28 mouse cellular contexts compared by ENCODE assay signal in the genomic region with DNA sequence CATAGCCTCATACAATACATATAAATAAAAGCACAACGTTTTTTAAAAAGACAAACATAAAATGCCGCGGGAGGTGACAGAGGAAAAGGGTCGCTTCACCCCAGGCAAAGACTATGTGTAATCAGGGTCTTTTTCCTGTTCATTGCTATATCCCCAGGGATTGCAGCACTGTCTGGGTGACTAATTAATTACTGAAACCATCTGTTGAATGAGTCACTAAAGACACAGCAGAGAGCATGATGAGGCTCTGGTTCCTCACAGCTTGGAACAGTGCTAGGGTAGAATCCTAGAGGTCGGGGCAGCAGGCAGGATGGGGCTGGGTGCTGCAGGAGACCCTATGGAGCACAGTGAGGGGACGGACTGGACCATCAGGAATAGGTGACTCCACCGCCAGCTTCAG. TPM values are rescaled to one million over a fixed set of nuclear protein-coding genes. Genes with fewer than 3 reads are reported as not detected.
DNase-seq lines count a peak whose midpoint lies in the region; ATAC-seq and TF ChIP-seq lines count a peak whose summit lies in the region.
"Had no signal": no experiment of that assay in that cellular context is flagged by ENCODE, and none has a peak within 500 bp of the region (broad histone marks: within the 10 kb centered on the region; RNA-seq: fewer than 3 reads in every experiment).

No protein-coding gene starts in this region.

- no peak for DNase-seq in kidney, postnatal 36 days
- DNase-seq in 3T3-L1 (ENCODE audit: low read depth, low spot score), result peak; percentile 20
- DNase-seq in brain, adult 2 months (ENCODE audit: low read depth, low spot score), result peak; percentile 31
- no peak for DNase-seq in gastrocnemius, adult 2 months
- DNase-seq: adrenal gland, adult 8-10 months; adrenal gland, postnatal 36 days; B cell, adult 2 months; cerebellum, adult 11 months; cerebellum, adult 8-10 months; cerebellum, postnatal 25 days; forebrain, postnatal 0 days; gastrocnemius, postnatal 36 days; heart, adult 18-20 months; heart, postnatal 10 days; heart, postnatal 4 days had no signal

- H3K79me3 ChIP-seq in C2C12 (ENCODE audit: low read depth), result no peaks in the 10 kb centered on the region

- ATAC-seq in kidney, embryonic 16.5 days (ENCODE audit: low FRiP score, low TSS enrichment), result peak; percentile 39; the same call in 1 of the 2 replicates
- ATAC-seq in forebrain, embryonic 16.5 days, result no peak
- ATAC-seq: forebrain, postnatal 0 days; hindbrain, embryonic 16.5 days had no signal

- WGBS in kidney, embryonic 16.5 days, result 74% methylated on average over 7 of the region's 7 CpGs
- WGBS in forebrain, embryonic 16.5 days, result 89% methylated on average over 7 of the region's 7 CpGs

- H3K4me2 ChIP-seq in kidney, embryonic 16.5 days (replicated peaks; ENCODE audit: low read depth, low read length), result no peak overlapping the region
- H3K4me2 ChIP-seq in forebrain, embryonic 16.5 days (ENCODE audit: low read length), result no peak overlapping the region
- H3K4me2 ChIP-seq: embryonic facial prominence, embryonic 13.5 days; forebrain, embryonic 12.5 days; hindbrain, embryonic 12.5 days had no signal

- no peaks in the 10 kb centered on the region for H3K79me2 ChIP-seq in C2C12 (ENCODE audit: control insufficient read depth, insufficient read depth)

- H3ac ChIP-seq in C2C12 (ENCODE audit: control insufficient read depth, insufficient read length, low read depth), result no peak overlapping the region

- no peak for TF ChIP-seq CTCF in C2C12 (IDR thresholded peaks at IDR 0.05; ENCODE audit: control insufficient read depth, insufficient read depth, insufficient read length)
- TF ChIP-seq CTCF in gastrocnemius, adult 2 months (IDR thresholded peaks at IDR 0.05), result no peak

- no peaks in the 10 kb centered on the region for H3K4me1 ChIP-seq in kidney, embryonic 16.5 days (ENCODE audit: insufficient read depth, low read length)
- H3K4me1 ChIP-seq in forebrain, embryonic 16.5 days (replicated peaks; ENCODE audit: control insufficient read depth, insufficient read depth, low read length), result no peaks in the 10 kb centered on the region
- H3K4me1 ChIP-seq: forebrain, embryonic 12.5 days; heart, embryonic 10.5 days had no signal

- H3K9ac ChIP-seq in kidney, embryonic 16.5 days (replicated peaks; ENCODE audit: low read length), result no peak overlapping the region
- H3K9ac ChIP-seq in forebrain, embryonic 16.5 days (replicated peaks; ENCODE audit: low read depth, low read length), result no peak overlapping the region
- H3K9ac ChIP-seq: embryonic facial prominence, embryonic 13.5 days; forebrain, embryonic 12.5 days; forebrain, postnatal 0 days; hindbrain, embryonic 12.5 days had no signal

- H3K4me3 ChIP-seq in kidney, embryonic 16.5 days (ENCODE audit: low read length), result no peak overlapping the region
- no peak overlapping the region for H3K4me3 ChIP-seq in C2C12 (ENCODE audit: insufficient read depth, poor library complexity, severe bottlenecking)
- no peak overlapping the region for H3K4me3 ChIP-seq in forebrain, embryonic 16.5 days (replicated peaks; ENCODE audit: low read length)
- no peak overlapping the region for H3K4me3 ChIP-seq in gastrocnemius, adult 2 months
- H3K4me3 ChIP-seq: embryonic facial prominence, embryonic 13.5 days; forebrain, embryonic 12.5 days; heart, embryonic 10.5 days; hindbrain, embryonic 12.5 days had no signal

- H3K36me3 ChIP-seq in kidney, embryonic 16.5 days (ENCODE audit: insufficient read depth, low read length), result no peaks in the 10 kb centered on the region
- H3K36me3 ChIP-seq in C2C12 (ENCODE audit: control insufficient read depth, insufficient read depth), result no peaks in the 10 kb centered on the region
- H3K36me3 ChIP-seq in forebrain, embryonic 16.5 days (ENCODE audit: control insufficient read depth, insufficient read depth), result no peaks in the 10 kb centered on the region
- H3K36me3 ChIP-seq: embryonic facial prominence, embryonic 13.5 days; forebrain, embryonic 12.5 days; heart, embryonic 10.5 days; hindbrain, embryonic 12.5 days had no signal

- no peaks in the 10 kb centered on the region for H3K27me3 ChIP-seq in kidney, embryonic 16.5 days (ENCODE audit: insufficient read depth, low read length)
- H3K27me3 ChIP-seq in C2C12 (ENCODE audit: control insufficient read depth, insufficient read depth, insufficient read length), result no peaks in the 10 kb centered on the region
- no peaks in the 10 kb centered on the region for H3K27me3 ChIP-seq in forebrain, embryonic 16.5 days (replicated peaks; ENCODE audit: control insufficient read depth, insufficient read depth, low read length)
- H3K27me3 ChIP-seq: embryonic facial prominence, embryonic 13.5 days; forebrain, embryonic 12.5 days; hindbrain, embryonic 12.5 days had no signal

- no peaks in the 10 kb centered on the region for H3K9me3 ChIP-seq in kidney, embryonic 16.5 days (ENCODE audit: low read length)
- H3K9me3 ChIP-seq in forebrain, embryonic 16.5 days (ENCODE audit: control insufficient read depth, low read length), result no peaks in the 10 kb centered on the region
- H3K9me3 ChIP-seq: embryonic facial prominence, embryonic 13.5 days; forebrain, embryonic 12.5 days; heart, embryonic 10.5 days; hindbrain, embryonic 12.5 days had no signal

- no peak overlapping the region for H3K27ac ChIP-seq in kidney, embryonic 16.5 days (ENCODE audit: low read length)
- no peak overlapping the region for H3K27ac ChIP-seq in forebrain, embryonic 16.5 days (ENCODE audit: low read length)
- no peak overlapping the region for H3K27ac ChIP-seq in gastrocnemius, adult 2 months
- H3K27ac ChIP-seq: embryonic facial prominence, embryonic 13.5 days; forebrain, embryonic 12.5 days; heart, embryonic 10.5 days; hindbrain, embryonic 12.5 days had no signal

- intact Hi-C loops in gastrocnemius, adult 2 months (cut with DNase I), result no loop called here

TF ChIP-seq in C2C12, 6 proteins besides CTCF, POLR2A, EP300 and RAD21:
- peak; percentile 65 for TF ChIP-seq MYOD1 (IDR thresholded peaks at IDR 0.05; ENCODE audit: control insufficient read depth, insufficient read length, low read depth)
- TF ChIP-seq MYOG (IDR thresholded peaks at IDR 0.05; ENCODE audit: control insufficient read depth, extremely low read depth, insufficient read length), result no peak
- no peak for TF ChIP-seq USF1 (IDR thresholded peaks at IDR 0.05; ENCODE audit: low read depth)
- no peak for TF ChIP-seq MAX (IDR thresholded peaks at IDR 0.05)
- TF ChIP-seq CEBPB (IDR thresholded peaks at IDR 0.05; ENCODE audit: low read depth), result no peak
- TF ChIP-seq FOSL1 (IDR thresholded peaks at IDR 0.05; ENCODE audit: insufficient read depth, low read length, poor library complexity, severe bottlenecking), result peak; percentile 42

RNA-seq across cellular contexts. Expression of a gene that starts 9.3 kb away (rescaled TPM):
- not detected in 2 replicates for polyA plus RNA-seq in kidney, embryonic 16.5 days (2015; fragmentation: Nextera tagmentation; extraction: Ambion mirVana)
- not detected for polyA plus RNA-seq in C2C12 (2012; fragmentation: generic; extraction: Trizol)
- not detected in 2 replicates for polyA plus RNA-seq in forebrain, embryonic 16.5 days (2015; fragmentation: Nextera tagmentation; extraction: Ambion mirVana)
- not detected for total RNA-seq in gastrocnemius, adult 2 months (2021)
- total RNA-seq: adrenal gland, adult 8-10 months; adrenal gland, postnatal 36 days; forebrain, postnatal 0 days; gastrocnemius, adult 18-20 months; gastrocnemius, postnatal 36 days; heart, adult 18-20 months; heart, postnatal 10 days; heart, postnatal 4 days; MEL had no signal
- polyA plus RNA-seq: cortical plate, adult 2 months; embryonic facial prominence, embryonic 13.5 days; forebrain, embryonic 12.5 days; forebrain, postnatal 0 days; heart, embryonic 10.5 days; heart, embryonic 14.5 days; hindbrain, embryonic 12.5 days; hindbrain, embryonic 16.5 days; intestine, embryonic 14.5 days had no signal

Comparison
In these comparisons a context has a peak if more than half of its experiments do, and no peak if none do; other contexts are left out.
1. DNase-seq: peak in 3T3-L1 (single experiment) and brain, adult 2 months (single experiment); none in kidney, postnatal 36 days (0 of 2) and gastrocnemius, adult 2 months (single experiment).